Mouse (Mus musculus) layer of hippocampus, postnatal 25 days (tissue): ENCODE measurements around the gene Il1rl2. TPM values are rescaled to one million over a fixed set of nuclear protein-coding genes. Genes with fewer than 3 reads are reported as not detected.

Experiments used
- DNase-seq, 2 experiments: peaks; one replicate each; pipeline ENCODE4 v3.0.0; 2022; ENCODE audit warnings: mixed read lengths in 2 of 2, low spot score in 1 of 2; ENCODE audit errors: extremely low spot score in 1 of 2
- total RNA-seq, 2 experiments: library from RNA; stranded (reverse); gene quantifications; 2 replicates each; pipeline ENCODE4 v1.2.3; 2021

Il1rl2 gene
- total RNA-seq, 2 experiments from 2014 or later = 0.28 to 0.42 TPM

- DNase-seq = no peak
Measured at GRCm38 (mm10) chr1:40322543-40322942, 1.9 kb upstream of the Il1rl2 start.

- DNase-seq = no peak
Measured at GRCm38 (mm10) chr1:40324955-40325702, 719 bp downstream of the Il1rl2 start.

GRCm38 (mm10) chr1:40325711-40326327 lies 1.4 kb downstream of the Il1rl2 start:
- no peak for DNase-seq

- no peak for DNase-seq
Measured at GRCm38 (mm10) chr1:40327604-40328003, 3.2 kb downstream of the Il1rl2 start.

GRCm38 (mm10) chr1:40329526-40329925 lies 5.1 kb downstream of the Il1rl2 start:
- no peak for DNase-seq

- DNase-seq = no peak
Measured at GRCm38 (mm10) chr1:40330181-40330580, 5.8 kb downstream of the Il1rl2 start.

GRCm38 (mm10) chr1:40339346-40339745 lies 14.9 kb downstream of the Il1rl2 start:
- no peak for DNase-seq

- DNase-seq = no peak
Measured at GRCm38 (mm10) chr1:40340102-40340501, 15.7 kb downstream of the Il1rl2 start.

- DNase-seq = no peak
Measured at GRCm38 (mm10) chr1:40352158-40352903, 27.9 kb downstream of the Il1rl2 start.

GRCm38 (mm10) chr1:40352904-40353286 lies 28.5 kb downstream of the Il1rl2 start:
- DNase-seq = no peak

GRCm38 (mm10) chr1:40354665-40355064 lies 30.3 kb downstream of the Il1rl2 start:
- no peak for DNase-seq

- no peak for DNase-seq
Measured at GRCm38 (mm10) chr1:40355431-40355843, 31.0 kb downstream of the Il1rl2 start.

- DNase-seq = no peak
Measured at GRCm38 (mm10) chr1:40355904-40356521, 31.6 kb downstream of the Il1rl2 start.

GRCm38 (mm10) chr1:40357921-40358320 lies 33.5 kb downstream of the Il1rl2 start:
- DNase-seq = no peak

GRCm38 (mm10) chr1:40358351-40358750 lies 33.9 kb downstream of the Il1rl2 start:
- DNase-seq = no peak

GRCm38 (mm10) chr1:40358771-40359181 lies 34.4 kb downstream of the Il1rl2 start:
- no peak for DNase-seq

- no peak for DNase-seq
Measured at GRCm38 (mm10) chr1:40359731-40360130, 35.3 kb downstream of the Il1rl2 start.

- DNase-seq = no peak
Measured at GRCm38 (mm10) chr1:40360969-40361368, 36.6 kb downstream of the Il1rl2 start.

GRCm38 (mm10) chr1:40361596-40361995 lies 37.2 kb downstream of the Il1rl2 start:
- no peak for DNase-seq

GRCm38 (mm10) chr1:40362784-40363183 lies 38.4 kb downstream of the Il1rl2 start:
- no peak for DNase-seq

- DNase-seq = no peak
Measured at GRCm38 (mm10) chr1:40372951-40373350, 48.5 kb downstream of the Il1rl2 start.
